In the genomic region with DNA sequence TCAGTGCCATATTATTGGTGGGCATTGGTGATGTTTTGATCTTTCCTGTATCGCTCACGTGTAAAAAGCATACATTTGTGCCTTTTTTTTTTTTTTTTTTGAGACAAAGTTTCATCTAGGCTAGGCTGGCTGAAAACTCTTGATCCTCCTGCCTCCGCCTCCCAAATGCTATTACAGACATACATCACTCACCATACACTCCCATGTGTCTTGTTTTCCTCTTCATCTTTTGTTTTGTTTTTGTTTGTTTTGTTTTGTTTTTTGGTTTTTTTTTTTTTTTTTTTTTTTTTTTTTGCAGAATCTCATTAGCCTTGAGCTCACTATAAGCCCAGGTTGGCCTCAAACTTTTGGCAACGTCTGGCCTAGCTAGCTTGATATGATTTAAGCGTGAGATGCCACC, we compare ENCODE assay signal across 16 mouse cellular contexts.
"Had no signal": no experiment of that assay in that cellular context is flagged by ENCODE, and none has a peak within 500 bp of the region (broad histone marks: within the 10 kb centered on the region; RNA-seq: fewer than 3 reads in every experiment).

No protein-coding gene starts in this region.

- H3K4me1 ChIP-seq: neural tube, embryonic 13.5 days; neural tube, embryonic 15.5 days; stomach, embryonic 15.5 days had no signal

- H3K27me3 ChIP-seq: neural tube, embryonic 13.5 days; neural tube, embryonic 15.5 days; stomach, embryonic 15.5 days had no signal

- DNase-seq: retina, postnatal 1 day; right cerebral cortex, adult 18-20 months; right cerebral cortex, postnatal 14 days; right cerebral cortex, postnatal 25 days; right cerebral cortex, postnatal 4 days; spleen, adult 18-20 months; thymus, adult 18-20 months; thymus, adult 2 months; thymus, postnatal 14 days; thymus, postnatal 25 days; thymus, postnatal 36 days; thymus, postnatal 4 days had no signal

- H3K9me3 ChIP-seq: neural tube, embryonic 13.5 days; neural tube, embryonic 15.5 days; stomach, embryonic 15.5 days had no signal

- H3K36me3 ChIP-seq: neural tube, embryonic 13.5 days; neural tube, embryonic 15.5 days; stomach, embryonic 15.5 days had no signal

- H3K4me3 ChIP-seq: neural tube, embryonic 13.5 days; neural tube, embryonic 15.5 days; stomach, embryonic 15.5 days had no signal

- H3K27ac ChIP-seq: neural tube, embryonic 13.5 days; neural tube, embryonic 15.5 days; stomach, embryonic 15.5 days; stomach, postnatal 0 days had no signal

- H3K4me2 ChIP-seq: neural tube, embryonic 13.5 days; neural tube, embryonic 15.5 days; stomach, embryonic 15.5 days had no signal

- H3K9ac ChIP-seq: neural tube, embryonic 13.5 days; neural tube, embryonic 15.5 days; stomach, embryonic 15.5 days had no signal
